24 mouse cellular contexts compared by ENCODE assay signal in the genomic region with DNA sequence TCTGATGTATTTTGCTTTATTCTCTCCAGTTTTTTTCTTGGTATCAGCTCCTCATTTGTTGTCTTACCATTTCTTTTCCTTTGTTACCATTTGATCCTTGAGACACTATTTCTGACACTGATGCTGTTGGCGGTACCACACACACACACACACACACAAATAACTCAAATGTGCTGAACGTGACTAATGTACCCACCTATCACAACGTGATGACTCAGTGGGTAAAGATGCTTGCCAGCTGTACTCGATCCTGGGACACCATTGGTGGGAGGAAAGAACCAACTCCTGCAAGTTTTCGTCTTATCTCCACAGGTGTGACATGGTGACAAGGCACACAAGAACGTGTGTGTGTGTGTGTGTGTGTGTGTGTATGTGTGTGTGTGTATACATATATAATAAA.
"Had no signal": no experiment of that assay in that cellular context is flagged by ENCODE, and none has a peak within 500 bp of the region (broad histone marks: within the 10 kb centered on the region; RNA-seq: fewer than 3 reads in every experiment).

No protein-coding gene starts in this region.

- H3K4me2 ChIP-seq: heart, embryonic 11.5 days; heart, embryonic 13.5 days; heart, embryonic 15.5 days; hindbrain, embryonic 13.5 days; hindbrain, embryonic 15.5 days; limb, embryonic 12.5 days; liver, embryonic 11.5 days; liver, embryonic 13.5 days; liver, embryonic 15.5 days had no signal

- H3K4me1 ChIP-seq: heart, embryonic 13.5 days; heart, embryonic 15.5 days; hindbrain, embryonic 13.5 days; hindbrain, embryonic 15.5 days; limb, embryonic 10.5 days; limb, embryonic 12.5 days had no signal

- H3K4me3 ChIP-seq: heart, embryonic 13.5 days; heart, embryonic 15.5 days; hindbrain, embryonic 13.5 days; hindbrain, embryonic 15.5 days; left cerebral cortex, adult 2 months; limb, embryonic 10.5 days; limb, embryonic 12.5 days; liver, embryonic 13.5 days; liver, embryonic 15.5 days had no signal

- DNase-seq: gastrocnemius, postnatal 14 days; gastrocnemius, postnatal 36 days; heart, adult 18-20 months; heart, postnatal 14 days; heart, postnatal 36 days; kidney, adult 11 months; kidney, adult 2 months; kidney, postnatal 14 days; kidney, postnatal 36 days; liver; liver, embryonic 13.5 days; liver, postnatal 0 days had no signal

- ATAC-seq: hindbrain, postnatal 0 days; intestine, embryonic 16.5 days; liver, postnatal 0 days had no signal

- H3K36me3 ChIP-seq: heart, embryonic 13.5 days; heart, embryonic 15.5 days; hindbrain, embryonic 13.5 days; hindbrain, embryonic 15.5 days; limb, embryonic 10.5 days; limb, embryonic 12.5 days; liver, embryonic 13.5 days; liver, embryonic 15.5 days had no signal

- H3K27me3 ChIP-seq: heart, embryonic 13.5 days; heart, embryonic 15.5 days; hindbrain, embryonic 15.5 days; liver, embryonic 13.5 days had no signal

- H3K9ac ChIP-seq: heart, embryonic 13.5 days; heart, embryonic 15.5 days; hindbrain, embryonic 13.5 days; hindbrain, embryonic 15.5 days; limb, embryonic 12.5 days; liver, embryonic 13.5 days; liver, embryonic 15.5 days; liver, postnatal 0 days had no signal

- H3K27ac ChIP-seq: heart, embryonic 13.5 days; heart, embryonic 15.5 days; hindbrain, embryonic 13.5 days; hindbrain, embryonic 15.5 days; hindbrain, postnatal 0 days; limb, embryonic 10.5 days; limb, embryonic 12.5 days; liver, embryonic 13.5 days; liver, embryonic 15.5 days had no signal

- H3K9me3 ChIP-seq: heart, embryonic 13.5 days; heart, embryonic 15.5 days; hindbrain, embryonic 13.5 days; hindbrain, embryonic 15.5 days; limb, embryonic 10.5 days; limb, embryonic 12.5 days; liver, embryonic 13.5 days; liver, embryonic 15.5 days had no signal
